Mouse (Mus musculus) CD4-positive, CD25-positive, alpha-beta regulatory T cell, adult 4 months (primary cell): ENCODE data around the gene Nxf1. TPM values are rescaled to one million over a fixed set of nuclear protein-coding genes. Genes with fewer than 3 reads are reported as not detected.

ENCODE experiments used
- ATAC-seq: one replicate; pipeline ENCODE4 v1.8.0; 2017
- polyA plus RNA-seq, 2 experiments: library from polyadenylated mRNA; unstranded; fragments of 100-300 nt; shearing (Covaris generic); gene quantifications; one replicate each; pipeline ENCODE4 v1.2.1; 2017

The Nxf1 gene
- polyA plus RNA-seq, 2 experiments from 2014 or later: 163 to 188 TPM

- peak; percentile 83 for ATAC-seq
Measured at GRCm38 (mm10) chr19:8819596-8820423, 62.9 kb downstream of the Nxf1 start, which contains the start of gene Hnrnpul2. Gene Hnrnpul2 (plus strand): TSS chr19:8820010.

Other genes starting within 250 kb of the Nxf1 start
- gene Slc22a8, start 165.8 kb upstream of the Nxf1 start, polyA plus RNA-seq: under 1 TPM in 1 of 2 experiments, not detected in 1; 0.12 TPM
- not detected for gene Slc22a6, start 139.0 kb upstream of the Nxf1 start, polyA plus RNA-seq
- not detected for gene Chrm1, start 93.3 kb upstream of the Nxf1 start, polyA plus RNA-seq
- 10 to 100 TPM; 63.7 to 85.1 TPM for gene Slc3a2, start 33.7 kb upstream of the Nxf1 start, polyA plus RNA-seq
- 10 to 100 TPM; 72.5 to 92.2 TPM for gene Wdr74, start 21.2 kb upstream of the Nxf1 start, polyA plus RNA-seq
- under 1 TPM in 1 of 2 experiments, not detected in 1; 0.75 TPM for gene 1700092M07Rik, start 16.4 kb upstream of the Nxf1 start, polyA plus RNA-seq
- gene Stx5a, start 15.7 kb upstream of the Nxf1 start, polyA plus RNA-seq: 100 to 1,000 TPM; 132 to 165 TPM
- 100 to 1,000 TPM; 117 to 124 TPM for gene Tmem223, start 13.9 kb downstream of the Nxf1 start, polyA plus RNA-seq
- gene Tmem179b, start 17.4 kb downstream of the Nxf1 start, polyA plus RNA-seq: 100 to 1,000 TPM in 1 of 2 experiments, 10 to 100 TPM in 1; 85.6 to 101 TPM
- gene Taf6l, start 29.3 kb downstream of the Nxf1 start, polyA plus RNA-seq: 1 to 10 TPM; 5.4 to 6.5 TPM
- 100 to 1,000 TPM; 181 to 198 TPM for gene Polr2g, start 41.5 kb downstream of the Nxf1 start, polyA plus RNA-seq
- 1 to 10 TPM; 2.1 to 4.7 TPM for gene Zbtb3, start 45.5 kb downstream of the Nxf1 start, polyA plus RNA-seq
- gene Ttc9c, start 62.3 kb downstream of the Nxf1 start, polyA plus RNA-seq: 10 to 100 TPM; 41.6 to 59.0 TPM
- 1 to 10 TPM; 4.2 to 6.9 TPM for gene Hnrnpul2, start 62.9 kb downstream of the Nxf1 start, polyA plus RNA-seq
- not detected for gene AC129217.1, start 72.7 kb downstream of the Nxf1 start, polyA plus RNA-seq
- gene Bscl2, start 80.4 kb downstream of the Nxf1 start, polyA plus RNA-seq: 10 to 100 TPM; 86.8 to 98.9 TPM
- gene Gng3, start 82.1 kb downstream of the Nxf1 start, polyA plus RNA-seq: 1 to 10 TPM in 1 of 2 experiments, under 1 TPM in 1; 0.91 to 1.4 TPM
- not detected for gene Lrrn4cl, start 93.7 kb downstream of the Nxf1 start, polyA plus RNA-seq
- gene Ubxn1, start 114.4 kb downstream of the Nxf1 start, polyA plus RNA-seq: 10 to 100 TPM; 65.0 to 70.2 TPM
- gene Uqcc3, start 123.8 kb downstream of the Nxf1 start, polyA plus RNA-seq: 10 to 100 TPM; 80.7 to 88.3 TPM
- gene Lbhd1, start 126.7 kb downstream of the Nxf1 start, polyA plus RNA-seq: 10 to 100 TPM; 58.1 to 77.2 TPM
- not detected for gene Gm49403, start 126.9 kb downstream of the Nxf1 start, polyA plus RNA-seq
- 100 to 1,000 TPM; 102 to 103 TPM for gene 1810009A15Rik, start 131.8 kb downstream of the Nxf1 start, polyA plus RNA-seq
- not detected for gene Gm49416, start 131.9 kb downstream of the Nxf1 start, polyA plus RNA-seq
- 10 to 100 TPM in 1 of 2 experiments, 1 to 10 TPM in 1; 8.7 to 12.2 TPM for gene Ints5, start 135.9 kb downstream of the Nxf1 start, polyA plus RNA-seq
- gene Ganab, start 141.0 kb downstream of the Nxf1 start, polyA plus RNA-seq: 10 to 100 TPM; 50.2 to 83.9 TPM
- gene B3gat3, start 163.3 kb downstream of the Nxf1 start, polyA plus RNA-seq: 10 to 100 TPM; 18.4 to 19.6 TPM
- gene Rom1, start 172.3 kb downstream of the Nxf1 start, polyA plus RNA-seq: 1 to 10 TPM; 5.1 to 9.2 TPM
- 10 to 100 TPM; 18.7 to 24.9 TPM for gene Eml3, start 172.5 kb downstream of the Nxf1 start, polyA plus RNA-seq
- gene Mta2, start 184.8 kb downstream of the Nxf1 start, polyA plus RNA-seq: 100 to 1,000 TPM in 1 of 2 experiments, 10 to 100 TPM in 1; 81.7 to 126 TPM
- 10 to 100 TPM; 30.3 to 67.9 TPM for gene Tut1, start 196.8 kb downstream of the Nxf1 start, polyA plus RNA-seq
- gene Eef1g, start 210.0 kb downstream of the Nxf1 start, polyA plus RNA-seq: 100 to 1,000 TPM; 667 to 787 TPM
- gene Ahnak, start 232.2 kb downstream of the Nxf1 start, polyA plus RNA-seq: 10 to 100 TPM; 45.2 to 48.9 TPM